Mouse (Mus musculus) ES-E14 (cell line): Measurements from ENCODE around the gene Cfap97d2. TPM values are rescaled to one million over a fixed set of nuclear protein-coding genes. Genes with fewer than 3 reads are reported as not detected.
A peak's percentile ranks its signal among the peaks of the same experiment; 100 is the strongest.

Experiments
- DNase-seq: peaks from one replicate; pipeline ENCODE4 v3.0.0-alpha.2; 2013; ENCODE audit warnings: low read depth, low spot score
- H3K27ac ChIP-seq: 2 replicates; pipeline ENCODE4 v1.5.1; 2012; ENCODE audit warnings: low read depth, mild to moderate bottlenecking, low read length, moderate library complexity, mixed read lengths; ENCODE audit not compliant: poor library complexity, insufficient read depth, severe bottlenecking
- H3K36me3 ChIP-seq: 2 replicates; pipeline ENCODE4 v1.6.1; 2012; ENCODE audit warnings: mild to moderate bottlenecking, low read length, moderate library complexity, mixed read lengths; ENCODE audit not compliant: control insufficient read depth, poor library complexity, insufficient read depth, severe bottlenecking
- H3K4me1 ChIP-seq, 2 experiments: fragments of 150-350 bp in 1 of 2; sonication (generic) in 1 of 2; 2 replicates each; pipeline ENCODE4 v1.6.1; 2012; ENCODE audit warnings: low read length in 2 of 2, mild to moderate bottlenecking in 1 of 2, mixed read lengths in 1 of 2; ENCODE audit not compliant: control insufficient read depth in 2 of 2, insufficient read depth in 2 of 2, poor library complexity in 1 of 2
- H3K4me3 ChIP-seq, 2 experiments: fragments of 150-350 bp in 1 of 2; sonication (generic) in 1 of 2; 2 replicates each; pipeline ENCODE4 v1.5.1; 2012; ENCODE audit warnings: low read length in 2 of 2, low read depth in 1 of 2, mild to moderate bottlenecking in 1 of 2, mixed read lengths in 1 of 2; ENCODE audit not compliant: insufficient read depth in 1 of 2, poor library complexity in 1 of 2, severe bottlenecking in 1 of 2
- H3K9ac ChIP-seq: 2 replicates; pipeline ENCODE4 v1.6.1; 2012; ENCODE audit warnings: low read depth, mild to moderate bottlenecking, low read length, mixed read lengths; ENCODE audit not compliant: poor library complexity, insufficient read depth, severe bottlenecking
- H3K9me3 ChIP-seq: fragments of 150-350 bp; sonication (generic); 2 replicates; pipeline ENCODE4 v1.6.1; 2012; ENCODE audit warnings: low read depth, mild to moderate bottlenecking, low read length; ENCODE audit not compliant: control insufficient read depth, insufficient read depth
- CHD2 ChIP-seq: IDR thresholded peaks from 2 replicates; pipeline ENCODE4 v1.6.1; 2014; ENCODE audit warnings: mild to moderate bottlenecking, low read depth, low read length, inconsistent platforms
- HCFC1 ChIP-seq: IDR thresholded peaks from 2 replicates; pipeline ENCODE4 v1.6.1; 2012; ENCODE audit warnings: low read length, inconsistent platforms, borderline replicate concordance; ENCODE audit not compliant: insufficient read depth
- MAFK ChIP-seq: IDR thresholded peaks from 2 replicates; pipeline ENCODE4 v1.6.1; 2014; ENCODE audit warnings: mild to moderate bottlenecking, low read depth, low read length, inconsistent platforms; ENCODE audit not compliant: insufficient read depth
- ZC3H11A ChIP-seq: IDR thresholded peaks from 2 replicates; pipeline ENCODE4 v1.6.1; 2012; ENCODE audit warnings: low read depth, mild to moderate bottlenecking, inconsistent platforms, low read length, borderline replicate concordance
- ZNF384 ChIP-seq: IDR thresholded peaks from 2 replicates; pipeline ENCODE4 v1.6.1; 2012; ENCODE audit warnings: low read depth, low read length, inconsistent platforms
- in situ Hi-C, 2 experiments: fragments of 600-800 bp; cut with MboI; formaldehyde crosslinking; loops; one replicate each; pipeline ENCODE4 v1.15.1; 2025; ENCODE audit warnings: low sequenced_read_pairs in 2 of 2, inconsistent platforms in 1 of 2; ENCODE audit not compliant: unreplicated experiment in 2 of 2
- total RNA-seq: library from RNA; depleted of rRNA; stranded (reverse); fragments of 300-350 nt; gene quantifications from 2 replicates; pipeline ENCODE4 v1.2.3, GENCODE M21; 2012

Gene Cfap97d2
- total RNA-seq, 1 experiment = not detected

DNA sequence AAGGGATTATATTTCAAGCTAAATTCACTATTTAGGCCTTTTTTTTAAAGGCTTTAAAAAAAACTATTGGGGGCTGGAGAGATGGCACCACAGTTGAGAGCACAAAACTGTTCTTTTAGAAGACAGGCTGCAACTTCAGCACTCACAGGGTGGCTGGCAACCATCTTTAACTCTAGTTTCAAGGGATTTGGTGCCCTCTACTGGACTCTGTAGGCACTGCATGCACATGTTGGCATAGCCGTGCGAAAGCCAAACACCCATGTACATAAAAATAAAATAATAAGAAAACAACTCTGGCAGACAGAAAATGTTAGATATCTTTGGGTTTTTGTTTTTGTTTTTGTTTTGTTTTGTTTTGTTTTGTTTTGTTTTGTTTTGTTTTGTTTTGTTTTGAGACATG, 48.0 kb downstream of the Cfap97d2 start:
- H3K9ac ChIP-seq = no peak overlapping the region
- no peaks in the 10 kb centered on the region for H3K9me3 ChIP-seq
- H3K27ac ChIP-seq = no peak overlapping the region
- DNase-seq = peak; percentile 75
- peaks cover under 1 to 4% of the 10 kb centered on the region in 2 experiments; a peak in 3 of 4 replicates for H3K4me1 ChIP-seq
- in situ Hi-C loops = loop anchor here (5.0 to 25.0 kb wide), 3 partner anchors 199 to 341 kb away; partner anchors contain the start of gene Grk1 (in 1 of the 2)
- no peaks in the 10 kb centered on the region for H3K36me3 ChIP-seq
- H3K4me3 ChIP-seq = no peak overlapping the region
- TF ChIP-seq HCFC1 (no peak), MAFK (no peak), CHD2 (no peak), ZNF384 (no peak), ZC3H11A (peak; percentile 92)

DNA sequence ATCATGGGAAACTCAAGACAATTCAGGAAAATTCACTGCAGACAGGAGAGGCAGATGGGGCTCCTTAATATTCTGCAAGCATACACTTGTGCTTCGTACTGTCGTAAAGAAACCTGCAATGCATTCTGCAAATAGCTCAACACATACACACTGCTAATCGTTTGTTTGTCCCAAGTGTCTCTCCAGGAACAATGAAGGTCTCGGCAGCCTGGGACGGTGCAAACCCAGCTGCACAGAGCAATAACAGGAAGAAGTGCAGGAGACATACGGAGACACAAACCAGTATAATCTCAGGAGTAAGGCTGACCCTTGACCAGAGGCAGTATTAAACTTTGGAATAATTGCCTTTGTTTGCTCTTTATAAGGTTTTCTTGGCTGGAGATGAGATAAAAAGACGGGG, 50.8 kb downstream of the Cfap97d2 start:
- peaks cover 2 to 4% of the 10 kb centered on the region in 2 experiments; a peak in 3 of 4 replicates for H3K4me1 ChIP-seq

DNA sequence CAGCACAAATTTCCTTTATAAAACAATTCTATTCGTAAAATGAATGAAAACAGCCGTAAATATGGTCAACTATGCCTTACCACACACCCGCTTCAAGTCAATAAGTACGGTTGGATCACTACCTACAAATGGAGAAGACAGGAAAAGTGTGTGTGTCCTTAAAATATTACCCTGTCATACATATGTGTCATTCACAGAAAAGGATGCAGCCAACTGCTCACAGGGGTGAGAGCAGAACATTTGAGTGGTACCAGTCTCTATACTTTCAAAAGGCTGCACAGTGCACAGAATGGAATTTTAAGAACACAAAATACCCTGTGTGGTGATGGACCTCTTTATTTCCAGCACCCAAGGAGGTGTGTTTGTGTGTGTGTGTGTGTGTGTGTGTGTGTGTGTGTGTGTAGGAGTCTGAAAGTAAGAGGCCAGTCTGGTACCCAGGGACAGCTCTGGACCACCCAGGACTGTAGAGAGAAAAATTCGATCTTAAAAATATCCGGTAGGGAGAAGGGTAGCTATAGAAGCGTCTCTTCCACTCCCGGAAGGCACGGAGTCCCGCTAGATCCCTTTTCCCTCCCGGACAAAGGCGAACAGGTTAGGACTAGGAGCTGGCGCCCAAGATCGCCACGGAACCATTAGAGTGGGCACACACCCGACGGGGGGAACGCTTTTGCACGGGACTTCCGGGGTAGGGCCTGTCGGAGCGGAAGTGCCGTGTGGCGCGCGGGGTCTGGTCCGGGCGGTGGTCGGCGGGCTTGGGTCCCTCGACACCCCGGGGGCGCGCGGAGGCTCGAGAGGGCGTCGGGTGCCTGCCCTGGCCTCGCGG, 51.5 kb downstream of the Cfap97d2 start, which contains the start of gene Cdc16:
TSS of gene Cdc16 (plus strand) at position 695 of the 823 bp plus-strand sequence.
- peak; percentile 88 for DNase-seq
- TF ChIP-seq CHD2 (0 out of 2 replicates have a peak, but pooled peaks have one; percentile 24), ZNF384 (no peak), HCFC1 (peak; percentile 85)
- Histone ChIP-seq H3K27ac (no peak within 1 kb of the TSS), H3K36me3 (peaks cover 9% of the 10 kb centered on the region), H3K4me3 (peak within 1 kb of the TSS; percentile 81 to 94), H3K9me3 (no peaks in the 10 kb centered on the region), H3K4me1 (peaks cover 2 to 4% of the 10 kb centered on the region in 2 experiments; a peak in 3 of 4 replicates), H3K9ac (peak within 1 kb of the TSS; percentile 82)
- in situ Hi-C loops = loop anchor here (10.0 to 25.0 kb wide), 2 partner anchors 202 to 345 kb away; partner anchors contain the start of gene Grk1 (in 1 of the 2)

More for the DNA sequence above, 50.8 kb downstream of the Cfap97d2 start:
- no peak for TF ChIP-seq ZC3H11A
- TF ChIP-seq ZNF384 = no peak
- no peak for TF ChIP-seq CHD2
- no peak for TF ChIP-seq MAFK
- no peak for TF ChIP-seq HCFC1
- no peak for DNase-seq
- Histone ChIP-seq H3K9ac (no peak overlapping the region), H3K4me3 (no peak overlapping the region), H3K9me3 (no peaks in the 10 kb centered on the region), H3K27ac (no peak overlapping the region), H3K36me3 (peaks cover 5% of the 10 kb centered on the region)
- in situ Hi-C loops = loop anchor here (10.0 to 25.0 kb wide), 2 partner anchors 202 to 344 kb away; partner anchors contain the start of gene Grk1 (in 1 of the 2)

DNA sequence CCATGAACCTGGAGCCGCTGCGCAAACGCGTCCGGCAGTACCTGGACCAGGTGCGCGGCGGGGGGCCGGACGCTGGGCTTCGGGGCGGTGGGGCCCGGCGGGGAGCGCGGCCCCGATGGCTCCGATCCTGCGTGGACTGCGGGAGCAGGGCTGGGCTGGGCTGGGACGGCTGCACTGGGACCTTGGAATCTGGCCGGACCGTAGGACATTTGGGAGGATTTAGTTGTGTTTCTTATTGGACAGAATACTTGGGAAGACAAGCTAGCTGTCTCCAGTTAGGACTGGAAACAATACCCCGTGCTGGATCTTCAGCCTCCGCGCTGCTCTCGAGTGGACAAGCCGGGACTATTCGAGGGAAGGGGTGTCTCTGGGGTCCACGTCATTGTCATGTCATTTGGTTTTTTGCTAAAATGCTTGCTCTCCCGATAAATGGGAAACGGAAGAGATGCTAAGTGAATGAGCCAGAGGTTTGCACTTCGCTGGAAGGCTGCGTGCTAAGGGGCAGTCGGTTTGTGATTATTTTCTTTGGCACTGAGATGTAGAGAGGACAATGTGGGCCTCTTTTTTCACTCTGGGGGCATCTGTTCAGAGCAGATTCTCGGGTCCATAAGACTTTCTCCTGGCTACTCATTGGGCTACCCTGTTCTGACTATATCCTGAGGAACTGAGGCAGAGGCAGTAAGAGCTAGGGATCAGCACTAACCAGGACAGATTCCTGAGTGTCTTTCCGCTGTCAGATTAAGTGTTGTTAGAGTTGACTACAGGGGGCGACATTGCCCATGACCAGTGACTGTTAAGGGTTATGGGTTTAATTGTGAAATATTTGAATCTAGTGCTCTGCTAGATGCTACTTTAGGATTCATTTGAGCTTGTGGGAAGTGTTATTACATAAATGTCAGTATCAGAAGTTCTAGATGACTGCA, 52.4 kb downstream of the Cfap97d2 start:
- Histone ChIP-seq H3K9me3 (no peaks in the 10 kb centered on the region), H3K36me3 (peaks cover 13% of the 10 kb centered on the region), H3K9ac (peak overlapping the region; percentile 82), H3K4me1 (peaks cover 2 to 4% of the 10 kb centered on the region in 2 experiments; a peak in 3 of 4 replicates), H3K4me3 (peak overlapping the region; percentile 81 to 94), H3K27ac (no peak overlapping the region)
- peak; percentile 48 for DNase-seq
- TF ChIP-seq ZNF384 (no peak), CHD2 (no peak), MAFK (no peak)
- in situ Hi-C loops = loop anchor here (10.0 to 25.0 kb wide), 2 partner anchors 203 to 346 kb away; partner anchors contain the start of gene Grk1 (in 1 of the 2)
